Mouse (Mus musculus): ENCODE results near the gene Chd3.

GRCm38 (mm10) chr11:69400083-69400850, 31.1 kb upstream of the Chd3 start:
- no peak for TF ChIP-seq POLR2A (IDR thresholded peaks at IDR 0.05; ENCODE audit: insufficient read depth, low read depth, low read length)
- no peak for TF ChIP-seq CTCF (IDR thresholded peaks at IDR 0.05; ENCODE audit: insufficient read depth, low read depth, low read length)

All from olfactory bulb, adult 2 months (tissue).